Mouse (Mus musculus) stomach, embryonic 15.5 days (tissue): Measurements from ENCODE around the gene Gstcd. TPM values are rescaled to one million over a fixed set of nuclear protein-coding genes. Genes with fewer than 3 reads are reported as not detected.
A peak's percentile ranks its signal among the peaks of the same experiment; 100 is the strongest.

Source experiments
- ATAC-seq: fragments of 200-750 bp; cut with Nextera tagmentation; 2 replicates; pipeline ENCODE4 v1.8.0; 2017; ENCODE audit warnings: low read depth, moderate number of reproducible peaks, moderate TSS enrichment; ENCODE audit not compliant: insufficient read depth, low FRiP score
- H3K27ac ChIP-seq: fragments of 300-500 bp; sonication (generic); 2 replicates; pipeline ENCODE4 v1.5.1; 2015; ENCODE audit warnings: mild to moderate bottlenecking, inconsistent platforms
- H3K27me3 ChIP-seq: fragments of 300-500 bp; sonication (generic); replicated peaks from 2 replicates; pipeline ENCODE4 v1.6.1; 2015; ENCODE audit warnings: inconsistent platforms
- H3K36me3 ChIP-seq: fragments of 300-500 bp; sonication (generic); 2 replicates; pipeline ENCODE4 v1.6.1; 2015; ENCODE audit warnings: inconsistent platforms
- H3K4me1 ChIP-seq: fragments of 300-500 bp; sonication (generic); 2 replicates; pipeline ENCODE4 v1.6.1; 2015; ENCODE audit warnings: inconsistent platforms
- H3K4me2 ChIP-seq: fragments of 300-500 bp; sonication (generic); 2 replicates; pipeline ENCODE4 v1.6.1; 2015; ENCODE audit warnings: mild to moderate bottlenecking, inconsistent platforms
- H3K4me3 ChIP-seq: fragments of 300-500 bp; sonication (generic); replicated peaks from 2 replicates; pipeline ENCODE4 v1.5.1; 2015; ENCODE audit warnings: inconsistent platforms
- H3K9ac ChIP-seq: fragments of 300-500 bp; sonication (generic); 2 replicates; pipeline ENCODE4 v1.6.1; 2015; ENCODE audit warnings: inconsistent platforms
- H3K9me3 ChIP-seq: fragments of 300-500 bp; sonication (generic); 2 replicates; pipeline ENCODE4 v1.6.1; 2016; ENCODE audit warnings: inconsistent platforms
- whole genome bisulfite sequencing: fragments of 180-500 bp; shearing (Covaris S2); methylation state at CpG from one replicate; pipeline ENCODE4 v1.1.7; 2015; 5-methylcytosine and 5-hydroxymethylcytosine counted together
- polyA plus RNA-seq: library from polyadenylated mRNA; unstranded; fragments of >200 nt; fragmentation: Nextera tagmentation; extraction: Ambion mirVana; gene quantifications from 2 replicates; pipeline ENCODE4 v1.2.1, GENCODE M21; 2015

Gene Gstcd
- polyA plus RNA-seq, 1 experiment from 2014 or later = 6.9 TPM

GRCm38 (mm10) chr3:133094305-133094704 is 2.5 kb upstream of the Gstcd start:
- Histone ChIP-seq H3K9ac (no peak overlapping the region), H3K27me3 (no peaks in the 10 kb centered on the region), H3K4me2 (no peak overlapping the region), H3K4me3 (no peak overlapping the region), H3K9me3 (no peaks in the 10 kb centered on the region), H3K27ac (no peak overlapping the region), H3K36me3 (0 out of 2 replicates have a peak, but pooled peaks cover 6% of the 10 kb centered on the region), H3K4me1 (peaks cover 3% of the 10 kb centered on the region; the same call in 1 of the 2 replicates)
- ATAC-seq = no peak
- WGBS = 25% methylated on average over 1 of the region's 1 CpGs

GRCm38 (mm10) chr3:133092936-133093335 is 1.1 kb upstream of the Gstcd start:
- 76% methylated on average over 1 of the region's 1 CpGs for WGBS
- Histone ChIP-seq H3K4me3 (peak overlapping the region; percentile 90; the same call in 1 of the 2 replicates), H3K27me3 (no peaks in the 10 kb centered on the region), H3K4me2 (peak overlapping the region; percentile 55), H3K36me3 (no peaks in the 10 kb centered on the region), H3K4me1 (peaks cover 3% of the 10 kb centered on the region; the same call in 1 of the 2 replicates), H3K9me3 (no peaks in the 10 kb centered on the region), H3K9ac (peak overlapping the region; percentile 84; the same call in 1 of the 2 replicates), H3K27ac (no peak overlapping the region)
- no peak for ATAC-seq

- Histone ChIP-seq H3K36me3 (no peaks in the 10 kb centered on the region), H3K4me3 (peak overlapping the region; percentile 90), H3K4me1 (peaks cover 3% of the 10 kb centered on the region; the same call in 1 of the 2 replicates), H3K27me3 (no peaks in the 10 kb centered on the region), H3K9me3 (no peaks in the 10 kb centered on the region), H3K4me2 (peak overlapping the region; percentile 55), H3K9ac (peak overlapping the region; percentile 84), H3K27ac (peak overlapping the region; percentile 98)
- WGBS = 0% methylated on average over 7 of the region's 7 CpGs
- ATAC-seq = no peak
Observed at GRCm38 (mm10) chr3:133092274-133092853, 531 bp upstream of the Gstcd start.

GRCm38 (mm10) chr3:133091121-133091663 is 641 bp downstream of the Gstcd start:
- H3K4me2 ChIP-seq = peak overlapping the region; percentile 59
- H3K27me3 ChIP-seq = no peaks in the 10 kb centered on the region
- H3K27ac ChIP-seq = peak overlapping the region; percentile 98
- peak overlapping the region; percentile 92 for H3K9ac ChIP-seq
- 1% methylated on average over 44 of the region's 44 CpGs for WGBS
- H3K4me1 ChIP-seq = peaks cover 3% of the 10 kb centered on the region; the same call in 1 of the 2 replicates
- H3K36me3 ChIP-seq = no peaks in the 10 kb centered on the region
- no peaks in the 10 kb centered on the region for H3K9me3 ChIP-seq
- H3K4me3 ChIP-seq = peak overlapping the region; percentile 90
- ATAC-seq = peak; percentile 81

- H3K9me3 ChIP-seq = no peaks in the 10 kb centered on the region
- peak overlapping the region; percentile 92 for H3K9ac ChIP-seq
- H3K4me3 ChIP-seq = peak overlapping the region; percentile 90
- H3K36me3 ChIP-seq = no peaks in the 10 kb centered on the region
- H3K4me1 ChIP-seq = peaks cover 3% of the 10 kb centered on the region; the same call in 1 of the 2 replicates
- WGBS = 4% methylated on average over 11 of the region's 11 CpGs
- no peak for ATAC-seq
- H3K27me3 ChIP-seq = no peaks in the 10 kb centered on the region
- peak overlapping the region; percentile 98 for H3K27ac ChIP-seq
- H3K4me2 ChIP-seq = peak overlapping the region; percentile 59
Observed at GRCm38 (mm10) chr3:133090247-133091120, 1.3 kb downstream of the Gstcd start.

GRCm38 (mm10) chr3:133085858-133086257 is 6.0 kb downstream of the Gstcd start:
- Histone ChIP-seq H3K4me3 (no peak overlapping the region), H3K36me3 (peaks cover 17% of the 10 kb centered on the region; the same call in 1 of the 2 replicates), H3K9ac (no peak overlapping the region), H3K27ac (no peak overlapping the region), H3K4me2 (no peak overlapping the region), H3K27me3 (no peaks in the 10 kb centered on the region), H3K9me3 (no peaks in the 10 kb centered on the region), H3K4me1 (no peaks in the 10 kb centered on the region)
- 0 out of 2 replicates have a peak, but pooled peaks have one; percentile 47 for ATAC-seq
- WGBS = 54% methylated on average over 3 of the region's 3 CpGs

GRCm38 (mm10) chr3:133082736-133083135 is 9.1 kb downstream of the Gstcd start:
- Histone ChIP-seq H3K4me2 (no peak overlapping the region), H3K4me3 (no peak overlapping the region), H3K27me3 (no peaks in the 10 kb centered on the region), H3K9me3 (no peaks in the 10 kb centered on the region), H3K36me3 (peaks cover 21% of the 10 kb centered on the region; the same call in 1 of the 2 replicates), H3K4me1 (no peaks in the 10 kb centered on the region), H3K9ac (no peak overlapping the region), H3K27ac (no peak overlapping the region)
- no peak for ATAC-seq
- WGBS = 93% methylated on average over 5 of the region's 5 CpGs

- H3K27me3 ChIP-seq = no peaks in the 10 kb centered on the region
- no peak overlapping the region for H3K4me3 ChIP-seq
- H3K9me3 ChIP-seq = no peaks in the 10 kb centered on the region
- WGBS = 85% methylated on average over 10 of the region's 10 CpGs
- H3K4me2 ChIP-seq = no peak overlapping the region
- ATAC-seq = no peak
- peaks cover 4% of the 10 kb centered on the region; the same call in 1 of the 2 replicates for H3K36me3 ChIP-seq
- H3K27ac ChIP-seq = no peak overlapping the region
- no peaks in the 10 kb centered on the region for H3K4me1 ChIP-seq
- no peak overlapping the region for H3K9ac ChIP-seq
Observed at GRCm38 (mm10) chr3:133075560-133075959, 16.3 kb downstream of the Gstcd start.

GRCm38 (mm10) chr3:133052068-133052467 is 39.8 kb downstream of the Gstcd start:
- Histone ChIP-seq H3K9ac (no peak overlapping the region), H3K27me3 (no peaks in the 10 kb centered on the region), H3K4me2 (no peak overlapping the region), H3K4me1 (no peaks in the 10 kb centered on the region), H3K27ac (no peak overlapping the region), H3K36me3 (no peaks in the 10 kb centered on the region), H3K9me3 (no peaks in the 10 kb centered on the region), H3K4me3 (no peak overlapping the region)
- no peak for ATAC-seq
- WGBS = 83% methylated on average over 2 of the region's 2 CpGs

- Histone ChIP-seq H3K4me1 (no peaks in the 10 kb centered on the region), H3K9me3 (no peaks in the 10 kb centered on the region), H3K27ac (no peak overlapping the region), H3K4me2 (no peak overlapping the region), H3K9ac (no peak overlapping the region), H3K4me3 (no peak overlapping the region), H3K27me3 (no peaks in the 10 kb centered on the region), H3K36me3 (0 out of 2 replicates have a peak, but pooled peaks cover 2% of the 10 kb centered on the region)
- WGBS = 89% methylated on average over 7 of the region's 7 CpGs
- no peak for ATAC-seq
Observed at GRCm38 (mm10) chr3:133033145-133033755, 58.6 kb downstream of the Gstcd start.

- H3K36me3 ChIP-seq = no peaks in the 10 kb centered on the region
- no peak overlapping the region for H3K9ac ChIP-seq
- H3K4me2 ChIP-seq = no peak overlapping the region
- H3K4me1 ChIP-seq = no peaks in the 10 kb centered on the region; the same call in 1 of the 2 replicates
- no peak overlapping the region for H3K4me3 ChIP-seq
- H3K27me3 ChIP-seq = no peaks in the 10 kb centered on the region
- H3K9me3 ChIP-seq = no peaks in the 10 kb centered on the region
- WGBS = 81% methylated on average over 2 of the region's 2 CpGs
- no peak for ATAC-seq
- H3K27ac ChIP-seq = no peak overlapping the region
Observed at GRCm38 (mm10) chr3:133026977-133027376, 64.9 kb downstream of the Gstcd start.
